Mouse (Mus musculus) heart, adult 2 months (tissue): Measurements from ENCODE around the gene Usp42.

Experiments used
- CTCF ChIP-seq: fragments of 200-600 bp; IDR thresholded peaks from 2 replicates; pipeline ENCODE4 v1.8.1; 2022; ENCODE audit warnings: antibody characterized with exemption, mild to moderate bottlenecking, moderate library complexity
- POLR2A ChIP-seq: fragments of 200-500 bp; IDR thresholded peaks from 2 replicates; pipeline ENCODE4 v1.6.1; 2011; ENCODE audit warnings: mild to moderate bottlenecking, low read depth, low read length, control low read depth; ENCODE audit not compliant: insufficient read depth

DNA sequence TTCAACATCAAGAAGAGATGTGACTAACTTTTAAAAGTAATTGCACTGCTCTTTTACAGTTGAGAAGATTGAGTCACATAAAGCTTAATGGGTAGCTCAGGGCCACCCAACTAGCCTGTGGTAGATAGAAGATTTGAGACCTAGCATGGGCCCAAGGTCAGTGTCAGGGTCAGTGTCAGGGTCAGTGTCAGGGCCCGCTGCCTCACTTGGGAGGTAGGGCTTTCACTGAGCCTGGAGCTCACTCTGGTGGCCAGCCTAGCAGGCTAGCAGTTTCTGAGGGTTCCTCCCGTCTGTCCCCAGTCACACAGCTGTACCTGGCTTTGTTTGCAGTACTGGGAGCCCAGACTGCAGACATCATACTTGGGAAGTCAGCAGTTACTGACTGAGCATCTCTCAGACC lies 62.7 kb downstream of the Usp42 start:
- TF ChIP-seq POLR2A (no peak), CTCF (peak; percentile 68)
